Mouse (Mus musculus) left cerebral cortex, postnatal 36 days (tissue): ENCODE measurements around the gene Ppp2r5e. TPM values are rescaled to one million over a fixed set of nuclear protein-coding genes. Genes with fewer than 3 reads are reported as not detected.

ENCODE experiments used
- DNase-seq, 2 experiments: peaks; one replicate each; pipeline ENCODE4 v3.0.0; 2021 to 2022; ENCODE audit warnings: low spot score in 2 of 2, mixed read lengths in 1 of 2
- intact Hi-C: fragments of 180-260 bp; cut with DNase I; formaldehyde crosslinking; loops from one replicate; pipeline ENCODE4 v1.15.1; 2025
- total RNA-seq, 2 experiments: library from RNA; stranded (reverse); gene quantifications; 2 replicates each; pipeline ENCODE4 v1.2.3; 2021

The Ppp2r5e gene
- total RNA-seq, 2 experiments from 2014 or later: 74.6 to 80.9 TPM

GRCm38 (mm10) chr12:75587501-75587900, 8.5 kb downstream of the Ppp2r5e start:
- DNase-seq: no peak
- intact Hi-C loops: no loop called here

GRCm38 (mm10) chr12:75583776-75584175, 12.3 kb downstream of the Ppp2r5e start:
- intact Hi-C loops: no loop called here
- DNase-seq: no peak

GRCm38 (mm10) chr12:75579076-75579475, 17.0 kb downstream of the Ppp2r5e start:
- DNase-seq: no peak
- intact Hi-C loops: no loop called here

GRCm38 (mm10) chr12:75577255-75577654, 18.8 kb downstream of the Ppp2r5e start:
- intact Hi-C loops: no loop called here
- no peak for DNase-seq

DNA sequence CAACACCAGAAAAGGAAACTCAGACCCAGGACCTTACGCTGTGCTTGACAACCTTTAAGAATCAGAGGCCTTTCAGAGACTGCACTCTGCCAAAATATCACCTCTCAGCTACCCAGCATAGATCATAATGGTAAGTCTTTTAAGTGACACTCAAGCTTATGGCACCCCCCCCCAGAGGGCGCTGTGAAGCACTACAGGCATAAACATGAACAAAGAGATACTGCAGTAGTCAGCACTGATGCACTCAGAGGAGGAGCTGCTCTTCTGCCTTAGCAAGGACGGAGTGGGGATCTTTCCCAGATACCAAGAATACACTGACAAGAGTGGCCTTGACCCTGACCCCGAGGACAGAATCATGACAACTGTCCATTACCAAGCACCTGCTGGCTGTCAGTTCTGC, 23.8 kb downstream of the Ppp2r5e start:
- DNase-seq: no peak
- intact Hi-C loops: no loop called here

DNA sequence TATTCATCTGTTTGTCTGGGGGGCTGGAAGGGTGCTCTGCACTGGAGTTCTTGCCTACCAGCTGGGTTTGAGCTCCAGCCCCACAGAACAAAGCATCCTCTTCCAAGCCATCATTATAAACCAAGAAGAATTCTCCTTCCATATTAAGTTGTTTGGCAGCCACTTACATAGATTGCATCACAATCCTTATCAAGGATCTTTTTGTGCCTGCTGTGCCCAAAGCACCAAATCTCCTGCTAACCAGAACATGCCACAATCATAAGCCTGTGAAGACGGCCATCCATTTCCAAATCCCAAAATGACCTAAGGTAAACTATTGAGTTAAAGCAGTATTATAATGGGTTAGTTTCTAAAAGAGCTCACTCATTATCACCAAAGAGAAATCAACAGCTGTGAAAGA, 25.9 kb downstream of the Ppp2r5e start:
- no peak for DNase-seq

GRCm38 (mm10) chr12:75567745-75568144, 28.3 kb downstream of the Ppp2r5e start:
- DNase-seq: no peak
- intact Hi-C loops: no loop called here

More for the DNA sequence above, 25.9 kb downstream of the Ppp2r5e start:
- intact Hi-C loops: no loop called here

GRCm38 (mm10) chr12:75565756-75566155, 30.3 kb downstream of the Ppp2r5e start:
- intact Hi-C loops: no loop called here
- DNase-seq: no peak

GRCm38 (mm10) chr12:75564498-75564897, 31.5 kb downstream of the Ppp2r5e start:
- intact Hi-C loops: no loop called here
- no peak for DNase-seq

DNA sequence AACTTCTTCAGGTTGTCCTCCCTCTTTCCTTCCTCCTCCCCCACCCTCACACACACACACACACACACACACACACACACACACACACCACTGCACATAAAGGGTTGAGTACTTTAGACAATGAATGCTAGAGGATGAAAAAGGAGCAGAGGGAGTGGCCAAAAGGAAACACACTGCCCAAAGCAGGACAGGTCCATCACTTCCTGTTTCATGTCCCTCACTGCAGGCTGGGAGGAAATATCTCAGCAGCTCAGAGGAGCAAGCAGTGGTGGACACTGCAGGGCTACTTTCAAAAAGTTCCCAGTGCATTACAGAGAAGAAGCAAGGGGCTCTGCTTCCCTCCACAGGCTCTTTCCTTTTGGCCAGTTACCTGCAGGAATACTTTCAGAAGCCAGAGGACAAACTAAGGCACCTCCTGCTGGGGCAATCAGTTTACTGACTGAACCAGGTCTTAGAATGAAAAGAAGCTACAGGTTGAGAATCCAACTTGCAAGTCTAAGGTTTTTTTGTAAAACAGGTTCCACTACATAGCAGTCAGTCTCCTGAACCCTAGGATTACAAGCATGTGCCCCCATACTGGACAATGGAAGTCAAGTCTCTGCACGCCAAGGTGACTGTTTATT, 32.9 kb downstream of the Ppp2r5e start:
- DNase-seq: no peak
- intact Hi-C loops: no loop called here

- no peak for DNase-seq
- intact Hi-C loops: no loop called here
These were observed 35.2 kb downstream of the Ppp2r5e start for GRCm38 (mm10) chr12:75560681-75561387.

DNA sequence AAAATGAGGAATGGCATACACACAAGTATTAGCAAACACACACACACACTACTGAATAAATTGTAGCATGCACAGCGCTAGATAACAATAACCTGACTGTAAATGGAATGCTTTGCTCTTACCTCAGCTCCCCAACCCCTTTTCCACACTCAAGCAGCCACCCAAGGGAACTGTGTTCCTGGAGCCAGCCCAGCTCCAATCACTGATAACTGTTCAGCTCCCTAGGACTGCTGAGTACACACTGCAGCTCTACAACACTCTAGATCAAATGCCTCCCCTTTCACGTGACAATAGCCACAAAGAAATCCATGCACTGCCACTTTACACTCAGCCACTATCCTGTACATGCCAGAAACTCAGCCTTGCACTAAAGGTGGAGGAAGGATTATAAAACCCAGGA, 36.8 kb downstream of the Ppp2r5e start:
- intact Hi-C loops: no loop called here
- DNase-seq: no peak

GRCm38 (mm10) chr12:75557813-75558212, 38.2 kb downstream of the Ppp2r5e start:
- intact Hi-C loops: no loop called here
- no peak for DNase-seq

DNA sequence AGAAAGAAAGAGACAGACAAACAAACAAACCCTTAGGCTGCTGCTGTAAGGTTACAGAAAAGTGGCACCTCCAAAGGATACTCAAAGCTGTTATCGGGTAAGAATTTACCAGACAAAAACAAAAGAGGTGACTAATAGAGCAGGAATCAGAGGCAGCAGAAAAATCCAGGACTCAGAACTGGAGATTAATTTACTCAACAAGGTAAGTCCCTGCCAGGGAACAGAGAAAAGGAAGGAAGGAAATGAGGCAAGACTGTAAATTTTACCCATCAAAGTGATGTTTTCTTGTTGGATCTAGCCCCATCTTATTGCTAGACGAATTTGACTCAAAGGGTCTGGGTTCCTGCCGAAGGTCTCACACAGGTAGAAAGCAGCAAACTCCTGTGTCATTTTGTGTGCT, 41.0 kb downstream of the Ppp2r5e start:
- intact Hi-C loops: no loop called here

GRCm38 (mm10) chr12:75552296-75552695, 43.7 kb downstream of the Ppp2r5e start:
- intact Hi-C loops: no loop called here
- no peak for DNase-seq

More for the DNA sequence above, 41.0 kb downstream of the Ppp2r5e start:
- no peak for DNase-seq

GRCm38 (mm10) chr12:75551671-75552070, 44.4 kb downstream of the Ppp2r5e start:
- intact Hi-C loops: no loop called here
- no peak for DNase-seq

GRCm38 (mm10) chr12:75548999-75549398, 47.0 kb downstream of the Ppp2r5e start:
- no peak for DNase-seq
- intact Hi-C loops: no loop called here

DNA sequence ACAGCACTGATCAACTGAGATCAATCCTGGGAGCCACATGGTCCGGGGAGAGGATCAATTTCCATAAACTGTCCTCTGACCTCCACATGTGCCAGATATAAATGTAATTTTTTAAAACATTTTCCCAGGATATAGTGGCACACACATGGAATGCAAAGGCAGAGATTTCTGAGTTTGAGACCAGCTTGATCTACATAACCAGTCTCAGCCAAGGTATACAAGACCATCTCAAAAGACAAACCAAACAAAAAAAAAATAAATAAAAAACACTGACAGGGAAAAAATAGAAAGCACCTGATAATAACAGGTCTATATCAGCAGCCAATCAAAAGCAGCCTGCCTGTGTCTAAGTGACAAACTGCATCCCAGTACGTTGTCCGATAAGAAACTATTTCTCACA, 48.9 kb downstream of the Ppp2r5e start:
- no peak for DNase-seq
- intact Hi-C loops: no loop called here

GRCm38 (mm10) chr12:75546241-75546640, 49.8 kb downstream of the Ppp2r5e start:
- intact Hi-C loops: no loop called here
- no peak for DNase-seq

GRCm38 (mm10) chr12:75545431-75545925, 50.6 kb downstream of the Ppp2r5e start:
- DNase-seq: no peak
- intact Hi-C loops: no loop called here

- DNase-seq: no peak
- intact Hi-C loops: no loop called here
These were observed 51.4 kb downstream of the Ppp2r5e start for GRCm38 (mm10) chr12:75544666-75545065.
